Mouse (Mus musculus) liver, postnatal 0 days (tissue): Measurements from ENCODE around the gene Snx27. TPM values are rescaled to one million over a fixed set of nuclear protein-coding genes. Genes with fewer than 3 reads are reported as not detected.
A peak's percentile ranks its signal among the peaks of the same experiment; 100 is the strongest.

Source experiments
- ATAC-seq: fragments of 200-750 bp; cut with Nextera tagmentation; 2 replicates; pipeline ENCODE4 v1.8.0; 2017; ENCODE audit warnings: mild to moderate bottlenecking, moderate library complexity
- DNase-seq: peaks from one replicate; pipeline ENCODE4 v3.0.0-alpha.2; 2016
- H3K27ac ChIP-seq: fragments of 300-500 bp; sonication (generic); 2 replicates; pipeline ENCODE4 v1.5.1; 2014; ENCODE audit warnings: antibody characterized with exemption, moderate library complexity, mild to moderate bottlenecking, low read depth
- H3K27me3 ChIP-seq: fragments of 300-500 bp; sonication (generic); 2 replicates; pipeline ENCODE4 v1.6.1; 2014; ENCODE audit warnings: low read length, control low read depth, mixed read lengths; ENCODE audit not compliant: insufficient read depth
- H3K36me3 ChIP-seq: fragments of 300-500 bp; sonication (generic); replicated peaks from 2 replicates; pipeline ENCODE4 v1.6.1; 2014; ENCODE audit warnings: mild to moderate bottlenecking, control low read depth, low read length, moderate library complexity, mixed read lengths; ENCODE audit not compliant: insufficient read depth
- H3K4me1 ChIP-seq: fragments of 300-500 bp; sonication (generic); 2 replicates; pipeline ENCODE4 v1.6.1; 2014; ENCODE audit warnings: antibody characterized with exemption, mild to moderate bottlenecking, control low read depth; ENCODE audit not compliant: insufficient read depth
- H3K4me2 ChIP-seq: fragments of 300-500 bp; sonication (generic); 2 replicates; pipeline ENCODE4 v1.6.1; 2014; ENCODE audit warnings: low read depth, mild to moderate bottlenecking, low read length, moderate library complexity, mixed read lengths
- H3K4me3 ChIP-seq: fragments of 300-500 bp; sonication (generic); 2 replicates; pipeline ENCODE4 v1.5.1; 2014; ENCODE audit warnings: low read depth, low read length
- H3K9ac ChIP-seq: fragments of 300-500 bp; sonication (generic); replicated peaks from 2 replicates; pipeline ENCODE4 v1.6.1; 2014; ENCODE audit warnings: mild to moderate bottlenecking, moderate library complexity
- H3K9me3 ChIP-seq: fragments of 300-500 bp; sonication (generic); 2 replicates; pipeline ENCODE4 v1.6.1; 2016; ENCODE audit warnings: mild to moderate bottlenecking, control low read depth, low read length, mixed read lengths
- CTCF ChIP-seq: sonication (generic); IDR thresholded peaks from 2 replicates; pipeline ENCODE4 v1.5.1; 2016; ENCODE audit warnings: antibody characterized with exemption, low read depth
- EP300 ChIP-seq: IDR thresholded peaks from 2 replicates; pipeline ENCODE4 v1.6.1; 2016; ENCODE audit warnings: antibody characterized with exemption, low read depth, mild to moderate bottlenecking
- WGBS: fragments of 180-500 bp; shearing (Covaris S2); extraction: QIAGEN DNeasy Blood & Tissue Kit; methylation state at CpG from one replicate; pipeline ENCODE4 v1.1.7; 2014; ENCODE audit not compliant: insufficient replicate concordance; 5-methylcytosine and 5-hydroxymethylcytosine counted together
- polyA plus RNA-seq: library from polyadenylated mRNA; unstranded; fragments of >200 nt; fragmentation: Nextera tagmentation; extraction: Ambion mirVana; gene quantifications from 2 replicates; pipeline ENCODE4 v1.2.1, GENCODE M21; 2015

Snx27 gene
- polyA plus RNA-seq, 1 experiment from 2014 or later: 9.9 TPM

DNA sequence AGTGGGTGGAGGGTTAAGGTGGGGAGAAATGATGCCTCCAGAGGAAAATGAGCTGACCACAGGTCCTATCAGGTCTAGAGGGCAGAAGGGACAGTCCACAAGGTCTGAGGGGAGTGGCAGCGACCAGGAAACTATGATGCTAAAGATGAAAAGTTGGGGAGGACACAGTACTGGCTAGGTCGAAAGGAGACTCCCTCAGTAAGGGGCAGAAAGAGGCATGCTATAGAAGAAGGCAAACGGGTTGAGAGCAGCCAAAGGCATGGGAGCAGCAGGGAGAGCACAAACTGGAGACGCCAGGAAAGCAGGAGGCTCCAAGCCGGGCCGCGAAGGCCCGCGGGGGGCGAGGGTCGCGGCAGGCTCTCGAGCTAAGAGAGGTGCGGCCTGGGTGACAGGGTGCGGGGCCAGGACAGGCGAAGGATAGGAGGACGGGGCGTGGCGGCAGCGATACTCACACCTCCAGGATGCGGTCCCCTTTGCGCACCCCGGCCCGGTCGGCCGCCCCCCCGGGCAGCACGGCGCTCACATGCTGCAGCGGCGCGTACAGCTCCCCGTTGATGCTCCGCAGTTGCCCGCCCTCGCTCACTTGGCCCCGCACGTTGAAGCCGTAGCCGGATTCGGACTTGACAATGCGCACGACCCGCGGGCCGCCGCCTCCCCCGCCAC is 592 bp downstream of the Snx27 start:
- Histone ChIP-seq H3K4me3 (peak overlapping the region; percentile 93), H3K9me3 (no peaks in the 10 kb centered on the region), H3K9ac (peak overlapping the region; percentile 88), H3K4me1 (peaks cover 15% of the 10 kb centered on the region), H3K27ac (peak overlapping the region; percentile 88), H3K36me3 (no peaks in the 10 kb centered on the region), H3K27me3 (no peaks in the 10 kb centered on the region), H3K4me2 (peak overlapping the region; percentile 89)
- DNase-seq (no peak), ATAC-seq (peak; percentile 74)
- TF ChIP-seq EP300 (no peak), CTCF (no peak)
- WGBS: 3% methylated on average over 38 of the region's 48 CpGs

DNA sequence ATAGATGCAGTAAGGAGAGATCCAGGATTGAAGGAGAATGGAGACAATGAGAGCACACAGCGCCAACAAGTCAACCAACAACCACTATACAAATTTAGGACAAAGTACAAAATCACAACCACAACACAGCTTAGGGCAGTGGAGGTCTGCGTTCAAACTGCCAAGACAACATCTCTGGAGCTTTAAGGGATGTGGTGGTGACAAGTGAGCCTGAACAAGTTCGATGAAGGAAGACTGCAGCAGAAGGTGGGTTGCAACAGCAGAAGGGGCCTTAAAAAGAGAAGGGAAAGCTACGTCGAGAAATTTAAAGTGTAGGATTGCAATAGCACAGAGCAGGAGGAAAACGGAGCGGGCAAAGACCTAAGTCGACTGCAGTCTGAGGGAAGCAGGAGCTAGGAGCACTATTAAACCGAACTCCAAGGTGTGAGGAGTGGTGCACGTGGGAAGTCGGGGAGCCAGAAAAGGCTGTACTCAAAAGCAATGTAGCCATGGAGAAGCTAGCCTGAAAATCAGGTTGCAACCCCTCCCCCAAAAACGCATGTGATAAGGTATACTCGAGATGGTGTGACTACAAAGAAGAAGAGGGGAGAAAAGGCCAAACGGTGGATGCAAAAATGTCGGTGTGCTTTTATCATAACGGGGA is 1.3 kb downstream of the Snx27 start:
- Histone ChIP-seq H3K4me2 (peak overlapping the region; percentile 89), H3K4me1 (peaks cover 15% of the 10 kb centered on the region), H3K9me3 (no peaks in the 10 kb centered on the region), H3K4me3 (peak overlapping the region; percentile 93), H3K36me3 (no peaks in the 10 kb centered on the region), H3K27ac (no peak overlapping the region), H3K9ac (peak overlapping the region; percentile 88), H3K27me3 (no peaks in the 10 kb centered on the region)
- DNase-seq (no peak), ATAC-seq (no peak)
- TF ChIP-seq EP300 (no peak), CTCF (no peak)
- WGBS: 5% methylated on average over 16 of the region's 16 CpGs

DNA sequence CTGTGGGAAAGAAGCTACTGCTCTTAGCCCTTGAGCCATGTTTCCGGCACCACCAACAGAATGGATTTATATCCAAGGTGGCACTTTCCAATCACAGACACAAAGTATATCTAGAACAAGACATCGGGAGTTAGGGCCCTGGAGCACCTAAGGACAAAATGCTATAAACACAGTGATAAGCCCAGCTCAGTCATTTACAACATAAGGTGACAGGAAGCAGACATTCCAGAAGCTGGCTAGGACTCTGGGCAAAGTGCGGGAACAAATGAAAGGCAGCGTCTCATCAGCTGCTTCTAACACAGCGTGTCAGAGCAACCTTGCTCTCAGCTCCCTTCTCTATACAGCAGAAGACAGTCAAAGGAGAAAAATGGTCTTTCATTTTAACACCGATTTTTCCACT is 8.0 kb downstream of the Snx27 start:
- DNase-seq (no peak), ATAC-seq (no peak)
- H3K27ac ChIP-seq: no peak overlapping the region
- WGBS: 81% methylated on average over 6 of the region's 6 CpGs
- H3K4me1 ChIP-seq: peaks cover 3% of the 10 kb centered on the region; the same call in 1 of the 2 replicates
- no peak for TF ChIP-seq EP300
- no peak for TF ChIP-seq CTCF
- no peak overlapping the region for H3K4me3 ChIP-seq
- H3K27me3 ChIP-seq: no peaks in the 10 kb centered on the region
- H3K9me3 ChIP-seq: no peaks in the 10 kb centered on the region
- no peak overlapping the region for H3K4me2 ChIP-seq
- no peaks in the 10 kb centered on the region for H3K36me3 ChIP-seq
- H3K9ac ChIP-seq: no peak overlapping the region

DNA sequence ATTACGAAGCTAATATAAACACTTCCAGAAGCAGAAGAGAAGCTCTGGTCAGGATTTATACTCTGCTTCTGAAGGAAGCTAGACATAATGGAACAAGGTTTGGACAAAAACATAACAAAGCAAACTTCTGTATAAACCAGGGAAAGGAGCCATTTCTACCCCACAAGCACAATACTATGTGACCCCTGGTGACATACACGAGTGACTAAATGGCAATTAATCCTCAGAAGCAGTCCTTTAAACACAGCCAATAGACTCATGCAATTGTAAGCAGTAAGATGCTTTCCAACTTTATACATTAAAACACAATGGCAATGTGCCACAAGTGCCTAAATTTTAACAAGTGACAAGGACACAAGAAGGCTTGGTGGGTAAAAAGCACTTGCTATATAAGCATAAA is 15.3 kb downstream of the Snx27 start:
- no peaks in the 10 kb centered on the region for H3K4me1 ChIP-seq
- TF ChIP-seq CTCF: no peak
- no peak for TF ChIP-seq EP300
- no peaks in the 10 kb centered on the region for H3K9me3 ChIP-seq
- ATAC-seq (no peak), DNase-seq (no peak)
- no peaks in the 10 kb centered on the region for H3K27me3 ChIP-seq
- no peak overlapping the region for H3K27ac ChIP-seq
- H3K9ac ChIP-seq: no peak overlapping the region
- H3K4me3 ChIP-seq: no peak overlapping the region
- H3K36me3 ChIP-seq: no peaks in the 10 kb centered on the region
- no peak overlapping the region for H3K4me2 ChIP-seq
- WGBS: 73% methylated on average over 2 of the region's 2 CpGs

DNA sequence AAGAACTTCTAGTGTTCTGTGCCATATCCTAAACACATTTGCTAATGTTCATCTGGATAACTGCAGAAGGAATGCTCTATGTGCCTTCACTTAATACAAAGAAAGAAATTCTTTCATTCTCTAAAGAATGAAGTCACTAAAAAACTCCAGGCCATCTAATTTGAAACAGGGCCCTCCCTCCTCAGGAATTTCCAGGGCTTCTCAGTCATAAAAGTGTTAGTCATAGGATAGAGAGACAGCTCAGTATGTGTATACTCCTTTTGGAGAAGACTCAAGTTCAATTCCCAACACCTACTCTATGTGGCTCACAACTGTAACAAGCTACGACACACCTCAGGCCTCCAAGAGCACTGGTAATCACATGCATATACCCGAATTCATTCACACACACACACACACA is 17.0 kb downstream of the Snx27 start:
- H3K9ac ChIP-seq: no peak overlapping the region
- ATAC-seq (no peak), DNase-seq (no peak)
- TF ChIP-seq EP300 (no peak), CTCF (no peak)
- no peak overlapping the region for H3K4me3 ChIP-seq
- H3K4me2 ChIP-seq: no peak overlapping the region
- H3K27ac ChIP-seq: no peak overlapping the region
- H3K4me1 ChIP-seq: no peaks in the 10 kb centered on the region
- no peaks in the 10 kb centered on the region for H3K27me3 ChIP-seq
- H3K36me3 ChIP-seq: peaks cover 4% of the 10 kb centered on the region
- WGBS: 80% methylated on average over 2 of the region's 2 CpGs
- H3K9me3 ChIP-seq: no peaks in the 10 kb centered on the region

DNA sequence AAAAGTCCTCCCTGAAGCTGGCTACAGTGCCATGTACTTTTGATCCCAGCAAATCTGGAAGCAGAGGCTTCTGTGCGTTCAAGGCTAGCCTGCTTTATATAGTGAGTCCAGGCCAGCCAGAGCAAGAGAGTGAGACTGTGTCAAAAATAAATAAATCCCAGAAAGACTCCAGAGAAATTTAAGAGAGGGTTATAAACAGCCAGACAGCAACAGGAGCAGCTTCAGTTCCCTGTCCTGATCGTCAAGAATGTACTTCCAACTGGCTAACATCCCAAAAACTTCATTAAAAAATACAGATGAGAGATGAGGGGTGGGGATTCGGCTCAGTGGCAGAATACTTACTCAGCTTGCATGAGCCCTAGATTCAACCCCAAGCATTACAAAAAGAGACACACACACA is 17.4 kb downstream of the Snx27 start:
- Histone ChIP-seq H3K4me3 (no peak overlapping the region), H3K36me3 (peaks cover 4% of the 10 kb centered on the region), H3K4me2 (no peak overlapping the region), H3K4me1 (no peaks in the 10 kb centered on the region), H3K27ac (no peak overlapping the region), H3K9me3 (no peaks in the 10 kb centered on the region), H3K9ac (no peak overlapping the region), H3K27me3 (no peaks in the 10 kb centered on the region)
- DNase-seq (no peak), ATAC-seq (no peak)
- 71% methylated on average over 3 of the region's 3 CpGs for WGBS
- TF ChIP-seq EP300 (no peak), CTCF (no peak)
